Mouse (Mus musculus): Measurements from ENCODE around the gene Cdh16.
"Not testable (repeated sequence)": the region's sequence is repeated elsewhere in the genome, so short reads cannot be mapped to it uniquely, and the experiment has no call there.

Cdh16 gene

DNA sequence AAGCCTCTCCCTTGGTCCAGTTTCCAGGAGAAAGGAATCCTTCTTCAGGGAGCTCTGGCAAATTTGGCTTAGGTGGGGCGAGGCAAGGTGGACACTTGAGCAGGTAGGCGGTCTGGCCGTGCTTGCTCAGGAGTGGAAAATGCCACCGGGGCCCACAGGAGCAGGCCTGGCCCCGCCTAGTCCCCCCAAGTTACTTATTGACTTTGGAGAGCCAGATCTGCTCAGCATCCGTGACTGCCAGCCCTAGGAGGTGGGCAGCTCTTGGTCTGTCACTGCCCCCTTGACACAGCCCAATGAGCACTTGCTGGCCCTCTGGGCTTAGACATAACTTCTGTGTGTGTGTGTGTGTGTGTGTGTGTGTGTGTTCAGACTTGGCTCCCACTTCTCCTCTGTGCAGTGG, at the start of gene Cdh16:
Cdh16 (minus strand) TSS at position 236 of the 400 bp plus-strand sequence.
- DNase-seq (ENCODE audit: low spot score) = no peak

DNA sequence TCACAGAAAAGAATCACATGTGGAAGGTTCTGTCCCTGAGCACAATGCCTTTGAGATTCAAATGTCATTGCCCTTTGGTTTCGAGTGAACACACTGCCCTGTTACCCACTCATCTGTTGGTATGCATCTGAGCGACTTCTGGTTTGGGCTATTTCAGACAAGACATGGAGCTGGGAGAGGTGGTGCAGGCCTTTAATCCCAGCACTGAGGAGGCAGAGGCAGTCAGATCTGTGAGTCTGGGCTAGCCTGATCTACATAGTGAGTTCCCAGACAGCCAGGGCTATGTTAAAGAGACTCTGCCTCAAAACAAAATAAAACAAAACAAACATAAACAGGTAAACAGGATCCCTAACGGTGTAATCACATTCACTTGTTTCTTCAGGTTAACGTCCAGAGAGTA, 31.4 kb upstream of the Cdh16 start:
- no peak for DNase-seq (ENCODE audit: low spot score)

GRCm38 (mm10) chr8:104654984-104655383, 30.8 kb upstream of the Cdh16 start:
- DNase-seq (ENCODE audit: low spot score) = peak; percentile 95

- not testable (repeated sequence) for DNase-seq (ENCODE audit: low spot score)
Observed at GRCm38 (mm10) chr8:104644187-104644586, 20.0 kb upstream of the Cdh16 start.

GRCm38 (mm10) chr8:104642324-104642654, 18.1 kb upstream of the Cdh16 start:
- DNase-seq (ENCODE audit: low spot score) = no peak

DNA sequence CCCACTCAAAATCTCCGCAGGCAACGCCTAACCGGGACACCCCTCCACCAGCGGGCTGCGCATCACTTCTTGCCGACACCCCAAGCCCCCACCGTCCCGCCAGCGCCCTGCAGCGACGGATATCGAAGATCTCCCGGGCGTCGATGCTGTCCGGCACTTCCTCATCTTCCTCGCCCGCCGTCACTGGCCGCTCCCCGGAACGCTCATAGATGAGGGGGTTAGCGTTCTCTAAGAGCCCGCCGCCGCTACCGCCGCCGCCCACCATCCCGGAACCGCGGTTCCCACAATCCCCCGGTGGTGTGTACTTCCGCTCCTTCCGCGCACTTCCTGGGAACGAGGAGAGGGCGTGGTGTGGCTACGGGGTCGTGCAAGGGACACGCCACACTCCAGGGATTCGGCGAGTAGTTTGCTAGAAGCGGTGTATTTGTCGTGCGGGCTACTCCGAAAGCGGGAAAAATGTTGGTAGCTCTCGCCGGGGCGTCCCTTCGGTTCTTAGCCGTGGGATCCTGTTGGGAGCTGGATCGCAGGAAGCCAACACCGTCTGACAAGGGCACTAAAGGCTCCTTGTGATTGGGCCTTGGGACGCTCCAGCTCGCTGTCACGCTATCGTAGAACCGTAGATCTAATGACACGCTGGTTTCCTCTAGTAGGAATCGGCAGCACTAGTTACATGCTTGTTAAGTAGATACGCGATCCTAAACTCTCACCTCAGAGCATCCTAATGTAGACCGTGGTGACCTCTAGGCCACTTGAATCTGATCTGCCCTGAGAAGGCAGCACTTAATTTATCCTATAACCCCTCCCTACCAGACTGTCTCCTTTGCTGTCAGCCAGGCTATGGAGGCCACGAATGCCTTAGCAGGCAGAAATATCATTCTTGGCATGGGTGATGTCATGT, 17.5 kb upstream of the Cdh16 start, which contains the start of gene Ciao2b:
Ciao2b (minus strand) TSS at position 540 of the 898 bp plus-strand sequence.
- peak; percentile 92 for DNase-seq (ENCODE audit: low spot score)

DNA sequence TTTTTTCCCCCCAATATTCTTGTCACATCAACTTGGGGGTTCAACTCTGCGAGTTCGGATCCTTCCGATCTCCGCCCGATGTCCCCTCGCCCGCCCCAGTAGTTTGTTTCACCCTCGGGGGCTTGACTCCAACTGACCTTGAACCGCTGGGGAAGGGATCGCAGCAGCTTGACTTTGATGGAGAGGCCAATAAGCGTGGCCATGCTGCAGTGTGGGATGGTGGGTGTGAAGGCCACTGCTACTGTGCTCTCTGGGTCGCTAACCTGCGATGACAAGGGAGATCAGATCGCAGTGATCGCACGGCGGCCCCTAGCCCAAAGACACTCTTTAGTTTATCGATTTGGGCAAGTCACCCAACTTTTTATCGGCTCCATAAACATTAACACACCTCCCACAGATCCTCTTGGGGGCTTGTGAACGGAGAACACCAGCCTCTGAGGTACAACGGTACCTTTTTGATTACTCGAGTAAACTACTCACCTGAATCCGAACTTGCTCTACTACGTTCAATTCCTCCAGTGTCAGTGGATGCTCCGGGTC, 16.7 kb upstream of the Cdh16 start:
- no peak for DNase-seq (ENCODE audit: low spot score)

GRCm38 (mm10) chr8:104640241-104640640, 16.0 kb upstream of the Cdh16 start:
- DNase-seq (ENCODE audit: low spot score) = no peak

GRCm38 (mm10) chr8:104638010-104638409, 13.8 kb upstream of the Cdh16 start:
- DNase-seq (ENCODE audit: low spot score) = no peak

DNA sequence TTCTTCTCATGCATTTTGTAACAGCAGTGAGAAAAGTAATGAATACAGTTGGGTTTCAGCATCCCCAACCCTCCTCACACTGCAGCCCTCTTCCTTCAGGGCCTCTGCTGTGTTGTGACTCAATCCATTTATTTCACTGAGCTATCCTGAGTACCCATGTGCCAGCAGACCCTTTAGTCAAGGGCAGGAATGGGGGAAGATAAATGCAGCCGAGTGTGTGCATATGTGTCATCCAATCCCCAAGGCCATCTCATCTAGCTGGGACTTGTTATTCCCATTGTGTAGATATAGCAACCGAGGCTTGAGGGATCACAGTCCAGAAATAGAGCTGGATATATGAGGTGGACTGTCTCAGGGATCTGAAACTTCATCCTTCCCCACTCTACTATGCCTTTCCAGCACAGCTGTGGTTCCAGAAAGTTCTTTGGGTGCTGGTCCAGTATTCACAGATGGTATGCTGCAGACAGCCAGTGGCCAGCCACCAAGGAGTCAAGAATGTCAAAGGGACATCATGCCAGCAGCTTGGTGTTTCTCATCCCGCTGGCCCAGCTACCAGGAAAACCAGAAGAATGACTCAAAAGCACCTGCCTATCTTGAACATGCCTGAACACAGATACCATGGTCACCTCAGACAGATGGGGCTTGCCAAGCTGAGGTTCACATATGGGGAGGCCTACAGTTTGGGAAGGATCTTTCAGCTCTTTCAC, 11.0 kb upstream of the Cdh16 start:
- no peak for DNase-seq (ENCODE audit: low spot score)

GRCm38 (mm10) chr8:104633156-104633744, 9.1 kb upstream of the Cdh16 start:
- DNase-seq (ENCODE audit: low spot score) = no peak

DNA sequence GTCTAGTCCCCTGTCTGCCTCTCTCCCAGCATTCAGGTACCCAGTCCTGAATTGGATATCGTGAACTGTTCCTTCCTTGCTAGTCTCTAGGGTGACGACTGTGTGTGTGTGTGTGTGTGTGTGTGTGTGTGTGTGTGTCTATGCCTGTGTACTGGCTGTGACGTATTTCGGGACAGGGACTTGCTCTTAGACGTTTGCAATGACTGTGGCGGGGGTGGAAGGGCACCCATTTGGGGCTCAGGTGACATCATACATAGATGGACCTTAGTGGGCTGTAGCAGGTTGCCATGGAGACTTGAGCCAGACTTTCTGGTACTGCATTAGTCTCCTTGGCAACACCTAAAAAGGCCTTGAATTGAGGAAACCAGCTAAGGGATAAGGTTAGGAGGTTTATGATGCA, 8.3 kb upstream of the Cdh16 start:
- DNase-seq (ENCODE audit: low spot score) = no peak

DNA sequence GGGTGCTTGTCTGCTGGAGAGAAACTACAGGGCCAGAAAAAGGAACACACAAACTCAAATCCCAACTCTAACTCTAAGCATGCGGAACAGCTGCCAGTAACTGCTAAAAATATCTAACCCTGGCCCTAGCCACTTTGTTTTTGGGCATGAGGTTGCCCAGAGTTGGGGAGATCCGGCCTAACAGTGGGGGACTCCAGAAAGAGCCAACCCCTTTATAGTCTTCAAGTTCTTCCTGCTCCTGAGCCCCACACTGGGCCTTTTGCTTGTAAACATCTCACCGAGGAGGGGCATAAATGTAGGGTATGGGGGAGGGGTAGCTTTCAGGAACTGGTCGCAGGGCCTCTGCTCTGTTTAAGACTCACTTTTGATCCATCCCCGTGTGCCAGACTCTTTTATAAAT, 7.8 kb upstream of the Cdh16 start:
- DNase-seq (ENCODE audit: low spot score) = no peak

DNA sequence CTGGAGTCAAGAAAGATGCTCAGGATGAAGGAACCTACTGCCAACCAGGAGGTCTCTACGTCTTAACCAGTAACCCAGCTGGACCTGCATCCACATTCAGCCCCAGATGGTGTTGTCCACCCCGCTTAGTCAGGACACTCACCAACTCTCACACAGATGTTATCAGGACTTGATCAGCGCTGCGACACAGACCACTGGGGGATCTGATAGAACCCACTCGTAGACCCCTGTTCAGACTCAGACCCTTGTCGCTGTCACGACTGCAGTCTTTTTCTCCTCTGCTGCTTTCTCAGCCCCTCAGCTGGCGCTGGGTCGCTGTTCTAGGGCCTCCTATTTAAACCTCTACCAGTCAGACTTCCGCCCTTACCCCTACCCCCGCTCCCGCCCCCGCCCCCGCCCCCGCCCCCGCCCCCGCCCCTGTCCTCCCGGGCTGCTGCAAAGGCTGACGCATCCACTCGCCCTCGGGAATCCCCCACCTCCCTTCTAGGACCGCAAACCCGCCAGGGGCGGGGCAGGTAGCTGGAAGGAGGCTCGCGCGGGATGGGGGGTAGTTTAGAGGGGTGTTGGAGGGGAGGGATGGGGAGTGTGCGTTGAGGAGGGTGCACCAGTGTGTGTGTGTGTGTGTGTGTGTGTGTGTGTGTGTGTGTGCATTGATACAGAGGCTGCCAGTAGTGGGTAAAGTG, 6.9 kb upstream of the Cdh16 start, which contains the start of gene Rrad:
Rrad (minus strand) TSS at position 347 of the 683 bp plus-strand sequence.
- peak; percentile 40 for DNase-seq (ENCODE audit: low spot score)

DNA sequence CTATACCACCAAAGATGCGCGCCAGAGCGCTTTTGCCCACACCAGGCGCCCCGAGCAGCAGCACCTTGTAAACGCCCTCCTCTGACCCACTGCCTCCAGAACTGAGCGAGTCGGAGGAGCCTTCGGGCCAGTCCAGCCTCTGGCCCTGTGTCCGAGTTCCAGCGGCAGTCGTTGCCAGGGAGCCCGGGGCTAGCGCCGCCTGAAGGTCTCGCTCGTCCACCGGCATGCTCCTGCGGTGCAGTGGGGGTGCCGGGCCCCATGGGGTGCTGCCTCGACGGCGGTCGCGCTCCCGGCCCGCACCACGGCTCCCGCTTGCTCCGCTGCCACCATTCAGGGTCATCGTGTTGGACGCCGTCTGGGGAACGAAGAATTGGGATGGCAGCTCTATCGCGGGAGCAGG, 6.4 kb upstream of the Cdh16 start:
- peak; percentile 21 for DNase-seq (ENCODE audit: low spot score)

DNA sequence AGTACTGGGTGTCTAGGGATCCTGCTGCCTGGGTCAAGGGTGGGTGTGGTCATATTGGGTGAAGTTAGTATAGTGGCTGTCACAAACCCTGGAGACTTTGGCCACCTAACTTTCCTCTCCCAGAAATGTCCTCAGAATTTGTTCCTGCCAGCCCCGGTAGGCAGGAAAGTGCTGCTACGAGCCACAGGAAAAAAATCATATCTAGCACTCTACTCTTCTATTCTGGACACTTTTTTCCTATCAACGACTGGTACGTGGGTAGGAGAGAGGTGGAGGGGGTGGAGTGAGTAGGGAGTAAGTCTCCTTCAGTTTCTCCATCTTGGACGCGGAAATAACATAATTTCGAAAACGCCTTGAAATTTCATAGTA, 5.9 kb upstream of the Cdh16 start:
- DNase-seq (ENCODE audit: low spot score) = no peak

DNA sequence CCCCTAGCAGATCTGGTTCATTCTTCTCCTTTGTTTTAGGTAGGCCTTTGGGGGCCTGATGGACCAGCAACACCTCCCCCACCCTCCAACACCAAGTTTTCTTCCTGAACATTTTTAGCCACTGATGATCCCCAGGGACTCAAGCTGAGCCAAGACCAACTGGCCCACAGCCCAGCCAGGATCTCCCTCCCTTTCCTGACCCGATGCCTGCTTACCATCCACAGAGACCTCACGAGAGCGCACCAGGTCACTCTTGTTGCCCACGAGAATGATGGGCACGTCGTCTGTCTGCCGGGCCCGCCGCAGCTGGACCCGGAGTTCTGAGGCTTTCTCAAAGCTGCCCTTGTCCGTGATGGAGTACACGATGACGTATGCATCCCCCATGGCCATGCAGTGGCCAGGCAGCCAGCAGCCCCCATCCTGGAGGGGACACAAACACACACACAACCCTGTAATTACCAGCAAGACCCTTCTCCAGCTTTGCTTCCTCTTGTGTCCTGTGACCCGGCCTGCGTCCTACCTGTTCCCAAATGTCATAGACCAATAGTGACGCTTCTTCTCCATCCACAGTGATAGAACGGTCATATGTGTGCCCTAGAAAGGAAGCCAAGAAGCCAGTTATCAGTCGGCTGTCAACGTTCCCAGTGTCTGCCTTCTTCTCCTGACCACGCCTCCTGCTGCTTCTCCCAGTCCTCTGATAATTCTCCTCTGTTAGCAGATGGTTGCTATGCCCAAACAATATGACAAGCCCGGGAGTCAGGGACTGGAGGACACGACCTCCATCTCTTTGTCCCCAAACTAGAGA, 5.3 kb upstream of the Cdh16 start:
- no peak for DNase-seq (ENCODE audit: low spot score)

DNA sequence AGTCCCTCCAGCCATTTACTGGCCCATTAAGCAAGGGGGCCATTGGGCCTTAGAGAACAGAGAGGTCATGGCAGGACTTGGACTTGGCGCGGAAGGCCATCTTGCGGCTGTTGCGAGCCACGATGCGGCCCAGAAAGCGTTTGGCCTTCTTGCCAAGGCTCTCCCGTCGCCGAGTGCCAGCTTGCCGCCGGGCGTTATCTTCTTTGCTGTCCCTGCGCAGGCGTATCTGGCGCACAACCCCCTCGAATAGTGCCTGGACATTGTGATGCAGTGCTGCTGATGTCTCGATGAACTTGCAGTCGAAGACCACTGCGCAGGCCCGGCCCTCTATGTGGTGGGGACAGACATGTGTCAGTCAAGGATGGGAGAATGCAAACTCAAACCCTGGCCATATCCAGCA, 4.2 kb upstream of the Cdh16 start:
- DNase-seq (ENCODE audit: low spot score) = no peak

- DNase-seq (ENCODE audit: low spot score) = no peak
Observed at GRCm38 (mm10) chr8:104627065-104627740, 3.0 kb upstream of the Cdh16 start.

DNA sequence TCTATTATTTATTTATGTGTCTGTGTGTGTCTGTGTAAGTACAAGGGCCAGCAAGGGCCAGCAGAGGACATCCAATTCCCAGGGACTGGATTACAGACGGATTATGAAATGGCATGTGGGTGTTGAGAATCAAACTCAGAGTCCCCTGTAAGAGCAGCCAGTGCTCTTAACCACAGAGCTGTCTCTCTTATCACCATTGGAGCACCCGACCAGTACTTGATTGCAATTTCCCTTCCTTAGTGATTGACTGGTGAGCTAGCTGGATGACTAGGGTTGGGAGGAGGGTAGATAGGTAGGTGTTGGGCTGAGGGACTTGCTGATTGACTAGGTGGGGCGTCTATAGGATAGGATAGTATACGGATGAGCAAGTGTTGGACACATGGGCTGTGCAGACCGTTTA, 3.4 kb downstream of the Cdh16 start:
- no peak for DNase-seq (ENCODE audit: low spot score)

- no peak for DNase-seq (ENCODE audit: low spot score)
Observed at GRCm38 (mm10) chr8:104613119-104613518, 11.1 kb downstream of the Cdh16 start.
